Mouse (Mus musculus) liver, adult 2 months (tissue): Measurements from ENCODE around the gene Canx. TPM values are rescaled to one million over a fixed set of nuclear protein-coding genes. Genes with fewer than 3 reads are reported as not detected.
"Not testable (repeated sequence)": the region's sequence is repeated elsewhere in the genome, so short reads cannot be mapped to it uniquely, and the experiment has no call there.

Experiments
- DNase-seq: peaks from one replicate; pipeline ENCODE4 v3.0.0-alpha.2; 2011; ENCODE audit warnings: low read depth, low spot score; ENCODE audit errors: extremely low read depth
- H3K27ac ChIP-seq: fragments of 200-500 bp; replicated peaks from 2 replicates; pipeline ENCODE4 v1.5.1; 2012; ENCODE audit warnings: low read depth, mild to moderate bottlenecking, control low read depth, inconsistent platforms, low read length; ENCODE audit not compliant: insufficient read depth
- H3K27me3 ChIP-seq: fragments of 200-500 bp; 2 replicates; pipeline ENCODE4 v1.6.1; 2012; ENCODE audit warnings: mild to moderate bottlenecking, moderate library complexity, low read length, inconsistent platforms; ENCODE audit not compliant: control insufficient read depth, insufficient read depth
- H3K36me3 ChIP-seq: fragments of 200-500 bp; 2 replicates; pipeline ENCODE4 v1.6.1; 2012; ENCODE audit warnings: low read length, inconsistent platforms; ENCODE audit not compliant: control insufficient read depth, insufficient read depth
- H3K4me1 ChIP-seq: fragments of 200-500 bp; 2 replicates; pipeline ENCODE4 v1.6.1; 2011; ENCODE audit warnings: low read length; ENCODE audit not compliant: control insufficient read depth, insufficient read depth
- H3K4me3 ChIP-seq: fragments of 200-500 bp; 2 replicates; pipeline ENCODE4 v1.5.1; 2011; ENCODE audit warnings: low read depth, mild to moderate bottlenecking, control low read depth, low read length, moderate library complexity; ENCODE audit not compliant: insufficient read depth
- H3K79me2 ChIP-seq: fragments of 200-500 bp; 2 replicates; pipeline ENCODE4 v1.6.1; 2012; ENCODE audit warnings: inconsistent platforms, mild to moderate bottlenecking, low read length, moderate library complexity; ENCODE audit not compliant: control insufficient read depth, insufficient read depth
- H3K9ac ChIP-seq: fragments of 200-500 bp; 2 replicates; pipeline ENCODE4 v1.6.1; 2012; ENCODE audit warnings: low read depth, mild to moderate bottlenecking, control low read depth, inconsistent platforms, low read length
- CTCF ChIP-seq: fragments of 200-500 bp; IDR thresholded peaks from 2 replicates; pipeline ENCODE4 v1.5.1; 2011; ENCODE audit warnings: low read depth, low read length, control low read depth
- POLR2A ChIP-seq: fragments of 200-500 bp; IDR thresholded peaks from 2 replicates; pipeline ENCODE4 v1.6.1; 2011; ENCODE audit warnings: low read length, control low read depth; ENCODE audit not compliant: insufficient read depth; ENCODE audit errors: extremely low read depth
- WGBS: fragments of 180-500 bp; shearing (Covaris S2); methylation state at CpG from one replicate; pipeline ENCODE4 v1.1.7; 2018; 5-methylcytosine and 5-hydroxymethylcytosine counted together
- polyA plus RNA-seq: library from polyadenylated mRNA; depleted of rRNA; stranded (reverse); fragments of >200 nt; gene quantifications from 2 replicates; pipeline ENCODE4 v1.2.3, GENCODE M21; 2012
- total RNA-seq: library from RNA; depleted of rRNA; stranded (reverse); fragments of >200 nt; gene quantifications from 2 replicates; pipeline ENCODE4 v1.2.3, GENCODE M21; 2014

The Canx gene
- total and polyA plus RNA-seq, 2 experiments = 58.2 to 350 TPM

GRCm38 (mm10) chr11:50371399-50371841 lies 45.9 kb upstream of the Canx start:
- Histone ChIP-seq H3K4me3 (peak overlapping the region; percentile 48; the same call in 1 of the 2 replicates), H3K9ac (peak overlapping the region; percentile 50), H3K27me3 (no peaks in the 10 kb centered on the region), H3K36me3 (no peaks in the 10 kb centered on the region), H3K79me2 (no peaks in the 10 kb centered on the region), H3K27ac (no peak overlapping the region), H3K4me1 (peaks cover 4% of the 10 kb centered on the region; the same call in 1 of the 2 replicates)
- peak; percentile 35 for DNase-seq
- WGBS = 20% methylated on average over 18 of the region's 18 CpGs
- TF ChIP-seq POLR2A (no peak), CTCF (peak; percentile 66)

- H3K4me3 ChIP-seq = no peak overlapping the region
- H3K79me2 ChIP-seq = no peaks in the 10 kb centered on the region
- TF ChIP-seq POLR2A = no peak
- TF ChIP-seq CTCF = no peak
- H3K27ac ChIP-seq = no peak overlapping the region
- H3K4me1 ChIP-seq = no peaks in the 10 kb centered on the region
- H3K27me3 ChIP-seq = no peaks in the 10 kb centered on the region
- DNase-seq = no peak
- no peaks in the 10 kb centered on the region for H3K36me3 ChIP-seq
- WGBS = 70% methylated on average over 4 of the region's 4 CpGs
- H3K9ac ChIP-seq = no peak overlapping the region
Observed at GRCm38 (mm10) chr11:50370969-50371368, 45.5 kb upstream of the Canx start.

- no peak overlapping the region for H3K4me3 ChIP-seq
- no peaks in the 10 kb centered on the region for H3K4me1 ChIP-seq
- no peak overlapping the region for H3K27ac ChIP-seq
- no peaks in the 10 kb centered on the region for H3K27me3 ChIP-seq
- H3K36me3 ChIP-seq = no peaks in the 10 kb centered on the region
- TF ChIP-seq CTCF = no peak
- TF ChIP-seq POLR2A = no peak
- no peak overlapping the region for H3K9ac ChIP-seq
- no peak for DNase-seq
- no peaks in the 10 kb centered on the region for H3K79me2 ChIP-seq
- WGBS = 91% methylated on average over 5 of the region's 5 CpGs
Observed at GRCm38 (mm10) chr11:50369360-50369911, 44.0 kb upstream of the Canx start.

- Histone ChIP-seq H3K27me3 (no peaks in the 10 kb centered on the region), H3K27ac (no peak overlapping the region), H3K4me1 (no peaks in the 10 kb centered on the region), H3K9ac (no peak overlapping the region), H3K36me3 (no peaks in the 10 kb centered on the region), H3K4me3 (no peak overlapping the region), H3K79me2 (no peaks in the 10 kb centered on the region)
- 74% methylated on average over 9 of the region's 9 CpGs for WGBS
- no peak for DNase-seq
- TF ChIP-seq POLR2A = no peak
- TF ChIP-seq CTCF = no peak
Observed at GRCm38 (mm10) chr11:50367531-50367930, 42.1 kb upstream of the Canx start.

GRCm38 (mm10) chr11:50365322-50365721 lies 39.8 kb upstream of the Canx start:
- no peaks in the 10 kb centered on the region for H3K36me3 ChIP-seq
- H3K4me1 ChIP-seq = no peaks in the 10 kb centered on the region
- no peaks in the 10 kb centered on the region for H3K79me2 ChIP-seq
- DNase-seq = no peak
- no peak overlapping the region for H3K4me3 ChIP-seq
- no peaks in the 10 kb centered on the region for H3K27me3 ChIP-seq
- TF ChIP-seq POLR2A (no peak), CTCF (no peak)
- H3K27ac ChIP-seq = no peak overlapping the region
- H3K9ac ChIP-seq = no peak overlapping the region

GRCm38 (mm10) chr11:50364548-50364947 lies 39.1 kb upstream of the Canx start:
- Histone ChIP-seq H3K9ac (no peak overlapping the region), H3K27ac (no peak overlapping the region), H3K27me3 (no peaks in the 10 kb centered on the region), H3K79me2 (no peaks in the 10 kb centered on the region), H3K4me1 (peaks cover 2% of the 10 kb centered on the region; the same call in 1 of the 2 replicates), H3K4me3 (no peak overlapping the region), H3K36me3 (no peaks in the 10 kb centered on the region)
- DNase-seq = peak; percentile 69
- WGBS = 3% methylated on average over 4 of the region's 4 CpGs
- TF ChIP-seq POLR2A (no peak), CTCF (peak; percentile 71)

- WGBS = 92% methylated on average over 1 of the region's 1 CpGs
- H3K27ac ChIP-seq = not testable (repeated sequence)
Observed at GRCm38 (mm10) chr11:50361282-50361681, 35.8 kb upstream of the Canx start.

More at GRCm38 (mm10) chr11:50361282-50361681, 35.8 kb upstream of the Canx start:
- not testable (repeated sequence) for H3K36me3 ChIP-seq, H3K4me1 ChIP-seq, H3K27me3 ChIP-seq, H3K9ac ChIP-seq, H3K4me3 ChIP-seq, DNase-seq, H3K79me2 ChIP-seq
